Mouse (Mus musculus) urinary bladder, postnatal 36 days (tissue): ENCODE measurements at regions not wholly inside any gene's neighbourhood (a gene's known extent, or its start where the extent isn't known, plus 50 kb on each side); places are given as distances from the start of the nearest gene placed in this dataset.
"Not testable (repeated sequence)": the region's sequence is repeated elsewhere in the genome, so short reads cannot be mapped to it uniquely, and the experiment has no call there.

Experiments used
- DNase-seq, 2 experiments: peaks; one replicate each; pipeline ENCODE4 v3.0.0; 2022; ENCODE audit warnings: low spot score in 2 of 2, mixed read lengths in 1 of 2

- peak; percentile 16 to 19 for DNase-seq
Observed at GRCm38 (mm10) chr4:145774241-145774761, 94.3 kb upstream of the Zfp986 start.

- not testable (repeated sequence) for DNase-seq
Observed at GRCm38 (mm10) chr4:145774884-145775283, 93.7 kb upstream of the Zfp986 start.

GRCm38 (mm10) chr4:145776531-145776930, 92.1 kb upstream of the Zfp986 start:
- not testable (repeated sequence) for DNase-seq

- DNase-seq: not testable (repeated sequence)
Observed at GRCm38 (mm10) chr4:145781281-145781896, 87.2 kb upstream of the Zfp986 start.

GRCm38 (mm10) chr4:145814674-145815073, 53.9 kb upstream of the Zfp986 start:
- not testable (repeated sequence) for DNase-seq
